Mouse (Mus musculus): Measurements from ENCODE around the gene Tfip11. TPM values are rescaled to one million over a fixed set of nuclear protein-coding genes. Genes with fewer than 3 reads are reported as not detected.

The Tfip11 gene
- polyA plus RNA-seq, 1 experiment from 2014 or later = 41.3 TPM

- Histone ChIP-seq H3K36me3 (replicated peaks) (peaks cover 69% of the 10 kb centered on the region), H3K4me3 (no peak overlapping the region), H3K27ac (replicated peaks) (peak overlapping the region; percentile 0; the same call in 1 of the 2 replicates), H3K4me1 (peaks cover 12% of the 10 kb centered on the region), H3K9me3 (no peaks in the 10 kb centered on the region), H3K27me3 (replicated peaks; ENCODE audit: low read depth, poor library complexity, severe bottlenecking) (no peaks in the 10 kb centered on the region)
- no peak for DNase-seq (ENCODE audit: low spot score)
- 73% methylated on average over 9 of the region's 9 CpGs for WGBS
Measured at GRCm38 (mm10) chr5:112382042-112382441, 55.9 kb downstream of the Tfip11 start.

- Histone ChIP-seq H3K27ac (replicated peaks) (no peak overlapping the region; the same call in 1 of the 2 replicates), H3K36me3 (replicated peaks) (peaks cover 71% of the 10 kb centered on the region), H3K4me3 (no peak overlapping the region), H3K4me1 (peaks cover 12% of the 10 kb centered on the region), H3K27me3 (replicated peaks; ENCODE audit: low read depth, poor library complexity, severe bottlenecking) (no peaks in the 10 kb centered on the region), H3K9me3 (no peaks in the 10 kb centered on the region)
- no peak for DNase-seq (ENCODE audit: low spot score)
- WGBS = 71% methylated on average over 17 of the region's 17 CpGs
Measured at GRCm38 (mm10) chr5:112382641-112383330, 56.6 kb downstream of the Tfip11 start.

- 92% methylated on average over 13 of the region's 13 CpGs for WGBS
- Histone ChIP-seq H3K4me1 (peaks cover 18% of the 10 kb centered on the region), H3K4me3 (no peak overlapping the region), H3K27ac (replicated peaks) (no peak overlapping the region), H3K9me3 (no peaks in the 10 kb centered on the region), H3K27me3 (replicated peaks; ENCODE audit: low read depth, poor library complexity, severe bottlenecking) (no peaks in the 10 kb centered on the region; the same call in 1 of the 2 replicates), H3K36me3 (replicated peaks) (peaks cover 69% of the 10 kb centered on the region)
- DNase-seq (ENCODE audit: low spot score) = no peak
Measured at GRCm38 (mm10) chr5:112384805-112385472, 58.8 kb downstream of the Tfip11 start.

- peaks cover 21% of the 10 kb centered on the region for H3K4me1 ChIP-seq
- H3K27ac ChIP-seq (replicated peaks) = no peak overlapping the region
- 78% methylated on average over 2 of the region's 2 CpGs for WGBS
- DNase-seq (ENCODE audit: low spot score) = no peak
- H3K36me3 ChIP-seq (replicated peaks) = peaks cover 73% of the 10 kb centered on the region
- H3K4me3 ChIP-seq = no peak overlapping the region
- H3K27me3 ChIP-seq (replicated peaks; ENCODE audit: low read depth, poor library complexity, severe bottlenecking) = peaks cover 3% of the 10 kb centered on the region; the same call in 1 of the 2 replicates
- no peaks in the 10 kb centered on the region for H3K9me3 ChIP-seq
Measured at GRCm38 (mm10) chr5:112385973-112386372, 59.8 kb downstream of the Tfip11 start.

Other genes starting within 250 kb of the Tfip11 start
- 0.35 and 0.69 TPM in 2 replicates for gene Cryba4, start 73.8 kb upstream of the Tfip11 start, polyA plus RNA-seq (2016; fragmentation: Nextera tagmentation; extraction: Ambion mirVana)
- 0.20 and 0.80 TPM in 2 replicates for gene Crybb1, start 70.5 kb upstream of the Tfip11 start, polyA plus RNA-seq (2016; fragmentation: Nextera tagmentation; extraction: Ambion mirVana)
- gene Tpst2, start 49.7 kb upstream of the Tfip11 start, polyA plus RNA-seq (2016; fragmentation: Nextera tagmentation; extraction: Ambion mirVana) = 34.0 and 35.9 TPM in 2 replicates
- gene Srrd, start 16.7 kb downstream of the Tfip11 start, polyA plus RNA-seq (2016; fragmentation: Nextera tagmentation; extraction: Ambion mirVana) = 48.2 and 51.6 TPM in 2 replicates
- gene Hps4, start 16.7 kb downstream of the Tfip11 start, polyA plus RNA-seq (2016; fragmentation: Nextera tagmentation; extraction: Ambion mirVana) = 36.1 and 36.9 TPM in 2 replicates
- 0.28 and 0.30 TPM in 2 replicates for gene Gm6583, start 29.7 kb downstream of the Tfip11 start, polyA plus RNA-seq (2016; fragmentation: Nextera tagmentation; extraction: Ambion mirVana)
- 23.7 and 27.3 TPM in 2 replicates for gene Asphd2, start 68.5 kb downstream of the Tfip11 start, polyA plus RNA-seq (2016; fragmentation: Nextera tagmentation; extraction: Ambion mirVana)
- gene Gm6588, start 123.1 kb downstream of the Tfip11 start, polyA plus RNA-seq (2016; fragmentation: Nextera tagmentation; extraction: Ambion mirVana) = not detected in 2 replicates